Comparison of ENCODE assay signal across 15 mouse cellular contexts in genomic region chr13:6085891-6086290, GRCm38 (mm10).
"Had no signal": no experiment of that assay in that cellular context is flagged by ENCODE, and none has a peak within 500 bp of the region (broad histone marks: within the 10 kb centered on the region; RNA-seq: fewer than 3 reads in every experiment).

No protein-coding gene starts in this region.

- H3K27ac ChIP-seq: kidney, embryonic 15.5 days; limb, embryonic 13.5 days; liver, embryonic 14.5 days; midbrain, embryonic 12.5 days; neural tube, embryonic 15.5 days had no signal

- H3K4me1 ChIP-seq: kidney, embryonic 15.5 days; limb, embryonic 13.5 days; midbrain, embryonic 12.5 days; neural tube, embryonic 15.5 days had no signal

- H3K4me3 ChIP-seq: kidney, embryonic 15.5 days; limb, embryonic 13.5 days; midbrain, embryonic 12.5 days; myocyte; neural tube, embryonic 15.5 days had no signal

- DNase-seq: kidney, postnatal 14 days; left cerebral cortex, postnatal 4 days; lung, adult 18-20 months; lung, postnatal 4 days; right cerebral cortex, postnatal 4 days; spleen, adult 18-20 months; thymus, adult 18-20 months; thymus, postnatal 14 days had no signal

- H3K4me2 ChIP-seq: kidney, embryonic 15.5 days; limb, embryonic 13.5 days; midbrain, embryonic 12.5 days; neural tube, embryonic 15.5 days had no signal

- ATAC-seq: lung, postnatal 0 days had no signal

- H3K9me3 ChIP-seq: kidney, embryonic 15.5 days; limb, embryonic 13.5 days; midbrain, embryonic 12.5 days; neural tube, embryonic 15.5 days had no signal

- H3K9ac ChIP-seq: kidney, embryonic 15.5 days; limb, embryonic 13.5 days; liver, embryonic 14.5 days; midbrain, embryonic 12.5 days; neural tube, embryonic 15.5 days had no signal

- H3K27me3 ChIP-seq: kidney, embryonic 15.5 days; limb, embryonic 13.5 days; midbrain, embryonic 12.5 days; neural tube, embryonic 15.5 days had no signal

- H3K36me3 ChIP-seq: kidney, embryonic 15.5 days; limb, embryonic 13.5 days; midbrain, embryonic 12.5 days; neural tube, embryonic 15.5 days had no signal
